Mouse (Mus musculus) heart, adult 2 months (tissue): ENCODE measurements around the gene Cplx3. TPM values are rescaled to one million over a fixed set of nuclear protein-coding genes. Genes with fewer than 3 reads are reported as not detected.

Experiments
- DNase-seq, 2 experiments: peaks; one replicate each; pipeline ENCODE4 v3.0.0; 2021
- H3K27ac ChIP-seq: fragments of 200-600 bp; 2 replicates; pipeline ENCODE4 v1.8.1; 2022
- H3K27me3 ChIP-seq: fragments of 200-500 bp; 2 replicates; pipeline ENCODE4 v1.6.1; 2012; ENCODE audit warnings: mild to moderate bottlenecking, low read length, inconsistent platforms, mixed read lengths; ENCODE audit not compliant: control insufficient read depth, insufficient read depth
- H3K36me3 ChIP-seq: fragments of 200-500 bp; 2 replicates; pipeline ENCODE4 v1.6.1; 2012; ENCODE audit warnings: low read length, inconsistent platforms; ENCODE audit not compliant: control insufficient read depth, insufficient read depth
- H3K4me1 ChIP-seq: fragments of 200-500 bp; 2 replicates; pipeline ENCODE4 v1.6.1; 2011; ENCODE audit warnings: low read length; ENCODE audit not compliant: control insufficient read depth, insufficient read depth
- H3K4me3 ChIP-seq: fragments of 200-600 bp; 2 replicates; pipeline ENCODE4 v1.8.1; 2022
- H3K79me2 ChIP-seq: fragments of 200-500 bp; replicated peaks from 2 replicates; pipeline ENCODE4 v1.6.1; 2012; ENCODE audit warnings: mild to moderate bottlenecking, inconsistent platforms, low read length, moderate library complexity, mixed read lengths; ENCODE audit not compliant: control insufficient read depth, insufficient read depth
- H3K9ac ChIP-seq: fragments of 200-500 bp; 2 replicates; pipeline ENCODE4 v1.6.1; 2012; ENCODE audit warnings: low read depth, mild to moderate bottlenecking, control low read depth, inconsistent platforms, low read length, mixed read lengths
- CTCF ChIP-seq: fragments of 200-600 bp; IDR thresholded peaks from 2 replicates; pipeline ENCODE4 v1.8.1; 2022; ENCODE audit warnings: antibody characterized with exemption, mild to moderate bottlenecking, moderate library complexity
- EP300 ChIP-seq: fragments of 200-500 bp; IDR thresholded peaks from 2 replicates; pipeline ENCODE4 v1.6.1; 2011; ENCODE audit warnings: low read depth, low read length, control low read depth; ENCODE audit not compliant: insufficient read depth
- POLR2A ChIP-seq: fragments of 200-500 bp; IDR thresholded peaks from 2 replicates; pipeline ENCODE4 v1.6.1; 2011; ENCODE audit warnings: mild to moderate bottlenecking, low read depth, low read length, control low read depth; ENCODE audit not compliant: insufficient read depth
- WGBS: fragments of 180-500 bp; shearing (Covaris S2); methylation state at CpG from one replicate; pipeline ENCODE4 v1.1.7; 2018; 5-methylcytosine and 5-hydroxymethylcytosine counted together
- intact Hi-C: fragments of 180-260 bp; cut with DNase I; formaldehyde crosslinking; loops from one replicate; pipeline ENCODE4 v1.15.1; 2025
- polyA plus RNA-seq: library from polyadenylated mRNA; depleted of rRNA; stranded (reverse); fragments of >200 nt; gene quantifications from 2 replicates; pipeline ENCODE4 v1.2.3, GENCODE M21; 2012
- total RNA-seq, 2 experiments: library from RNA; stranded (reverse); gene quantifications; 2 replicates each; pipeline ENCODE4 v1.2.3; 2021

The Cplx3 gene
- total and polyA plus RNA-seq, 3 experiments: not detected

DNA sequence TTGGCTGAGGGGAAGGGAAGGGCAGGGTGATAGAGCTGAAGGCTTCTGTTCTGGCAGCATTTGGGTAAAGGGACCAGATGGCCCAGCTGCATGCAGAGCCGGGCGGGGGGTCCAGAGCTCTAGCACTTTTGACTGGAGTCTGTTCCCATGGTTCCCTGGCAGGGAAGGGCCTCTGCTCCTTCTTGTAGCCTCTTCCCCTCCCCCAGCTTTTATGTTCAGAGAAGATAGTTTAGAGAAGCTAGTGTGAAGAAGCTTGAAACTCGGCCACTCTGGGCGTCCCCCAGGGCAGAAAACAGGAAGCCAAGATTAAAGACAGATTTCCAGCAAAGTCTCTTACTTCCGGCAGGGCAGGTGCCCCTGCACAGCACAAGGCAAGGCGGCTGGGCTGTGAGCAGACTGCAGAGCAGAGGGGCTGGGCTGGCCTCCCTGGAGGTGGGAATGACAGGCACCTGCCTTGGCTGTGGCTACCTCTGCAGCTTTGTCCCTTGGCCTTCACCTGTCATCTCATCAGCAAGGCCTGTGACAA, 44.8 kb upstream of the Cplx3 start:
- intact Hi-C loops: loop anchor here (10.0 kb wide), 1 partner anchor 386 kb away; the partner anchor contains the start of gene 1700017B05Rik

DNA sequence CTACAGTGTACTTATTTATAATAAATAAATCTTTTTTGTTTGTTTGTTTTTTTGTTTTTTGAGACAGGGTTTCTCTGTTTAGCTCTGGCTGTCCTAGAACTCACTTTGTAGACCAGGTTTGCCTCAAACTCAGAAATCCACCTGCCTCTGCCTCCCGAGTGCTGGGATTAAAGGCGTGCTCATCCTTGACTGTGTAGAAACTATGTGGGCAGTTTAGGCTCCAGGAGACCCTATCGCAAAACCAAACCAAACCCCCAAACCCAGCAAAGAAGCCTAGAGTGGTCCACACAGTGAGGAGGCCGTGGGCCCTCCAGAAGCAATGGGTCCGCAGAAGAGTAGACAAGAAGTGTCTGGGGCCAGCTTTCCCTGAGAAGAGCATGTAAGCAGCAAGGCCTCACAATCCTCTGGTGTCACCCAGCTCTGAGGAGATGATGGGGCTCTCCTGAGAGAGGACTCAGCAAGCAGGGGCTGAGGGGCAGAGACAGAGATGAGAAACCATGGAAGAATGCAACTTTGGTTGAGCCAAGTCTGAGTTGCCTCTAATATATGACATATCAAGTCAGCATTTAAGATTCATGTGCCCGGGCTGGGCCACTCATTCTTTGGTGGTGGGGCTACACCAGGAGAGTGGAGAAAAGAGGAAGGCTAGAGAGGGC, 44.2 kb upstream of the Cplx3 start:
- no peak overlapping the region for H3K9ac ChIP-seq
- H3K27me3 ChIP-seq: no peaks in the 10 kb centered on the region
- no peak for DNase-seq
- no peak overlapping the region for H3K27ac ChIP-seq
- intact Hi-C loops: loop anchor here (10.0 kb wide), 1 partner anchor 385 kb away; the partner anchor contains the start of gene 1700017B05Rik
- H3K79me2 ChIP-seq: no peaks in the 10 kb centered on the region
- TF ChIP-seq EP300 (no peak), POLR2A (no peak), CTCF (no peak)
- no peak overlapping the region for H3K4me3 ChIP-seq
- 92% methylated on average over 6 of the region's 6 CpGs for WGBS
- peaks cover 1% of the 10 kb centered on the region; the same call in 1 of the 2 replicates for H3K4me1 ChIP-seq
- H3K36me3 ChIP-seq: no peaks in the 10 kb centered on the region

More for the DNA sequence above, 44.8 kb upstream of the Cplx3 start:
- Histone ChIP-seq H3K4me3 (no peak overlapping the region), H3K79me2 (no peaks in the 10 kb centered on the region), H3K27me3 (no peaks in the 10 kb centered on the region), H3K36me3 (no peaks in the 10 kb centered on the region), H3K9ac (no peak overlapping the region), H3K27ac (peak overlapping the region; percentile 20; the same call in 1 of the 2 replicates), H3K4me1 (peaks cover under 1% of the 10 kb centered on the region)
- TF ChIP-seq EP300 (no peak), CTCF (no peak), POLR2A (no peak)
- WGBS: 36% methylated on average over 6 of the region's 6 CpGs
- peak; percentile 37 to 69 for DNase-seq

DNA sequence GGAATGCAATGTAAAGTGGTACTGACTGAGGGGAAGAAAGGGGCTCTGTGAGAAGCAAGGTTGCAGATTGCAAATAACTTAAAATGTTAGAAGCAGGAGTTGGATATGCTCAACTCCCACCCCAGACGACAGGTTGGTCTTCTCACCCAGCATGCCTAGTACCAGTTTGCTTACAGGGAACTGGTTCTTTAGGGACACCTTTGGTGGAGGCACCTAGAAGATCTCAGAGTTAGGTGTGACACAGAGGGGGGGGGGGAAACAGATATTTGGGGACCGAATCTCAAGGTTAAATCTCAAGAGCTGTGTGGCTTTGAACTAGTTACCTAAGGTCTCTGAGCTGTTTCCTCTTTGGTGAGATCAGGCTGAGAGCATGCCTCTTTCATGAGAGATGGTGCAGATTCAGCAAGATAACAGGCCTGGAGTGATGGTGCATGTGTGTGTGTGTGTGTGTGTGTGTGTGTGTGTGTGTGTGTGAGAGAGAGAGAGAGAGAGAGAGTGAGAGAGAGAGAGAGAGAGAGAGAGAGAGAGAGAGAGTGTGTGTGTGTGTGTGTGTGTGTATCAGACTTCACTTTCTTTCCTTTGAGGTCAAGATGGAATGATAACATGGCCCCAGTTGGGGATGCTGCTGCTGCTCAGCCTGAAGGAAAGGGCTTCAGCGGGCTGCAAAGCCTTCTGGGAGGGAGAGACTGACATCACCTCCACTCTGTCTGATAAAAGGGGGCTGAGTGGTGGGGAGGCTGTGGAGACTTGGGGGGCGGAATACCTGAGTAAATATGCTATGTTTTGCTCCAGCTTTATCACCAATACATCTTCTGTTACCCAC, 41.4 kb upstream of the Cplx3 start:
- Histone ChIP-seq H3K4me1 (peaks cover 11% of the 10 kb centered on the region), H3K36me3 (no peaks in the 10 kb centered on the region), H3K27ac (peak overlapping the region; percentile 13; the same call in 1 of the 2 replicates), H3K9ac (no peak overlapping the region), H3K4me3 (no peak overlapping the region), H3K27me3 (no peaks in the 10 kb centered on the region), H3K79me2 (peaks cover 8% of the 10 kb centered on the region)
- no peak for DNase-seq
- no peak for TF ChIP-seq POLR2A
- TF ChIP-seq CTCF: no peak
- no peak for TF ChIP-seq EP300
- WGBS: 74% methylated on average over 4 of the region's 4 CpGs
- intact Hi-C loops: loop anchor here (5.0 kb wide), 2 partner anchors 60 to 110 kb away; partner anchors contain the start of genes Fam219b and Ulk3

DNA sequence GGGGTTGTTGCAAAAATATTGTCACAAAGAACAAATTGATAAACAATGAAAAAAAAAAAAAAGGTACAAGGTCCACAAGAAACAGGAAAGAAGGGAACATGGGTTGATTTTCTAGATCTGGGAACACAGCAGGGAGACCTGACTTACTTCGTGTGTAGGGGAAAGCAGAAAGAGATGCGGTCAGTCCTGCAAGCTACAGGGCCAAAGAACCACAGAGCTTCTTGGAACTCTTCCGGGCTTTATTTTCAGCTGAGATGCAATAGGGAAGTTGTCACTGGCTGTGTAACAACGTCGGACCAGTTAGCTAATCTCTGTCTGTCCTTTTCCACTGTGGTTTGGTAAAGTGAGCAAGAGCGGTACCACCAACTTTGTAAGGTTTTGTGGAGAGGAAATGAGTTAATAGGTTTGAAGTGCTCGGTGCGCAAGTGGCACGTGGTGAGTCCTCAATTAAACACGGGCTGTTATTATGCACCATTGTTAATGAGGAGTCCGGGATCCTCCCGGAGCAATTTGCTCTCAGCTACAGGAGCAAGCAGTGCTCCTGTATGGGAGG, 40.5 kb upstream of the Cplx3 start:
- Histone ChIP-seq H3K4me3 (no peak overlapping the region), H3K4me1 (peaks cover 18% of the 10 kb centered on the region), H3K27me3 (no peaks in the 10 kb centered on the region), H3K36me3 (no peaks in the 10 kb centered on the region), H3K9ac (no peak overlapping the region), H3K79me2 (peaks cover 9% of the 10 kb centered on the region), H3K27ac (peak overlapping the region; percentile 13; the same call in 1 of the 2 replicates)
- DNase-seq: peak in 1 of 2 experiments; percentile 42
- TF ChIP-seq POLR2A (0 out of 2 replicates have a peak, but pooled peaks have one; percentile 14), CTCF (no peak), EP300 (no peak)
- 60% methylated on average over 12 of the region's 12 CpGs for WGBS
- intact Hi-C loops: loop anchor here (5.0 kb wide), 2 partner anchors 59 to 109 kb away; partner anchors contain the start of genes Fam219b and Ulk3

DNA sequence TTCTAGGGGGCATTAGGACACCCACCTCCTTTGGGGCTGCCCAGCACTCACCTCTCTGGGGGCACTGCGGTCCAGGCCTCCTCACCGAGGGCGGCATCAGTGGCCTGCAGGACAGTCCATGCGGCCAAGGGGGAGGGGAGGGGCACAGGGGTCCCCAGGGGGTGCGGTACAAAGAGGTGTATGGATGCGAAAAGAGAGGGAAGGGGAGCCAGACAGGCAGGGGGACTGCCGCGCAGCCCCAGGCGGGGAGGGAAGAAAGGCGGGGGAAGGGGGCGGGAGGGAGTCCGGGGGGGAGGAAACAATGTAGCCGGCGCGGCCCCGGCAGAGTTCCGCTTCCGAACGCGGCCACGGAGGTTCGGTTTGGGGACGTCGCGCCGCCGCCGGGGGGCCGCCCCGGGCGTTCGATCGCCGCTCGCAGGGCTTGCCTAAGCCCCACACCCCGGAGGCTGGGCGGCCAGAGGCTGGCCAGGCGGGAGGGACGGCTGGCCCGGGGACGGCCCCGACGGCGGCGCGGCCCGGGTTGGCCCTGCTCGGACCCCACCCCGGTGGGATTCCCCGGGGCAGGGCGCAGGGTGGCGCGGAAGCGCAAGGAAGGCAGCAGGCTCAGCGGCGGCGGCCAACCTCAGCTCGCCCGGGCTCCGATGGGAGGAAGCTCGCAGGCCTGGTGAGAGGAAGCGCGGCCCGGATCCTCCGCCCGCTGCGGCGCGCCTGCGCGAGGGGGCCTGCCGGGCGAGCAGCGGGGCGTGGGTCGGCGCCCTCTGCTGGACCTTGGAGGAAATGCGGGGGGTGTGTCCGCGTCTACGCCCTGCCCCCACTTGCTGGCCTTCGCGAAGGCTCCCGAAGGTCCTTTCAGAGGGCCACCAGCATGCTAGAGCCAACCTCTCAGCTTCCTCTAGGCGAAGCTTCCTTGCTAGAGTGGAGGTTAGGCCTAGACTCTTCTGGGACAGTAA, 39.1 kb upstream of the Cplx3 start:
- Histone ChIP-seq H3K4me3 (peak overlapping the region; percentile 95), H3K27me3 (no peaks in the 10 kb centered on the region), H3K4me1 (peaks cover 30% of the 10 kb centered on the region), H3K27ac (peak overlapping the region; percentile 95), H3K36me3 (no peaks in the 10 kb centered on the region), H3K9ac (peak overlapping the region; percentile 98), H3K79me2 (peaks cover 9% of the 10 kb centered on the region)
- TF ChIP-seq EP300: peak; percentile 79
- TF ChIP-seq CTCF: peak; percentile 99
- TF ChIP-seq POLR2A: peak; percentile 57; the same call in 1 of the 2 replicates
- WGBS: 1% methylated on average over 75 of the region's 85 CpGs
- DNase-seq: peak; percentile 96 to 98
- intact Hi-C loops: loop anchor here (1.0 to 5.0 kb wide), 3 partner anchors 16 to 108 kb away; partner anchors contain the start of genes Fam219b and Ulk3
